Mouse (Mus musculus) heart, postnatal 0 days (tissue): ENCODE results near the gene 9430015G10Rik.

Experiments
- CTCF ChIP-seq: IDR thresholded peaks from 2 replicates; pipeline ENCODE4 v1.5.1; 2016; ENCODE audit warnings: antibody characterized with exemption, control low read depth, low read depth
- EP300 ChIP-seq: IDR thresholded peaks from 2 replicates; pipeline ENCODE4 v1.6.1; 2016; ENCODE audit warnings: antibody characterized with exemption, low read depth

DNA sequence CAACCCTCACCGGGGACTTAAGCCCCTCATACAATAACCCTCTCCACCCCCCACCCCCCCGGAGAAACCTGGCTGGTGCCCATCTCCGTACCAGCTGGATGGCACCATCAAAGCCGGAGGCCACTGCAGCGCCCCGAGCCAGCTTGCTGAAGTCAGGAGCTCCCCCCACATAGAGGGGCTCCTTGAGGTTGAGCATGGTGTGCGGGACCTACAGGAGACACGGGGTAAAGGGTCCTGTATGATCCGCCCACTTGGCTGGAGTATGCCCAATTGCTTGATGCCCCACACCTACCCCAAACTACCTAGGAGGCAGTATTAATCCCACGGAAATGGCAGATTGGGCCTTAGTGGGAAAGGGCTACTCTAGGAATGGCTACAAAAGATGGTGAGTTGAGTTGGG, 59.3 kb downstream of the 9430015G10Rik start:
- TF ChIP-seq CTCF (no peak), EP300 (no peak)
